Mouse (Mus musculus): ENCODE results near the gene Fam131b.

Gene Fam131b

GRCm38 (mm10) chr6:42355366-42355765 is 30.9 kb upstream of the Fam131b start:
- DNase-seq = no peak

DNA sequence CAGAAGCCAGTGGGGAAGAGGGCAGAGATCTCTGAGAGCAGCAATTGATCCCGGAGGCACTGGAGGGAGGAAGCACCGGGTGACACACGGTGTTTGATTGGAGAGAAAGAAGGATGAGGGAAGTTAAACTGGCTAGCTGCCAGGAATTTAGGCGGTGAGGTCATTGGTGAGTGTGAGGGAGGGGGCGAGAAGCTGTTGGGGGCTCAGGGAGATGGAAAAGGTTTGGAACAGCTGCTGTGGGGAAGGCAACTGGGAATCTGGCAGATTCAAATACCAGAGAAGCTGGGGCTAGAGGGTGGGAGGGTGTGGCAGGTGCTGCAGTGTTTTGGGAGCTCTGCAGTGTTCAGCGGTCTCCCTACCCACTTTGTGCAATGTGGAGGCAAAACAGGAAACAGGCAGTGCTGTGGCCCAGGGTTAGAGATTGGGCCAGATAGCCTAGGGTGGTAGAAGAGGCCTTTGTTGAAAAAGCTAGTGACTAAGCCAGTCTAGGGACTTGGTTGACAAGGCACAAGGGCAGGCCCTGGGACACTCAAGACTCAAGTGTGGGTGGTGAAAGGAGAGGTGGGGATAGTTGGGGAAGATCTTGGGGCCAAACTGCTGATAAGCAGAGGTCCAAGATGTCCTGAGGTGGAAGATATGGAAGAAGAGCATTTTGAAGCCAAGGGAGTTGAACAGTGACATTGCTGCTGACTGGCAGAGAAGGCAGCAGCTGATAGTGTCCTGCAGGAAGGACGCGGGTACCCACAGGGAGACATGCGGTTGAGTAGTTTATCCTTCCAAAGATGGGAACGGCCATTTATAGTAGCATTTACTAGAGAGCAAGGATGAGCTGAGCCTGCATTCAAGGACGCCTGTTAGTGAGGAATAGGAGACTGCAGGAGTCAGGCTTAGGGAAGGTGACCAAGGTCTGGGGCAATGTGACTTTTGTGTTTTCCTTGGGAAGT is 29.9 kb upstream of the Fam131b start:
- no peak for DNase-seq

DNA sequence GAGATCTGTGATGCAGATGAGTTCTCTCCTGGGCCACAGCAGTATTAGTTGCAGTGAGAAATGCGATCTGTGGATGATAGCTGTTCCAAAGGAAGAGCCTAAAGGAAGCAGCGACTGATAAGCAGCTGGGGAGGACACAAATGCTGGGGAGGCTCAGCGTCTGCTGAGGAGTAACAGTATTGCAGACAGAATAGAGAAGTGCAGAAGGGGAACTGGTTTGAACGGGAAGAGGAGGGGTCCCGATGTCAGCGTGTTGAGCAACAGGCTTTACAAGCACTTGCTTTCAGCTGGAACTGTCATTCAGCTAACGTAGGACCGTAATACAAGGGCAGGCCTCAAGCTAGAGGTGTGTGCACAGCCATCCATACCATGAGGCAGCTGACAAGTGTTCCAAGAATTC is 28.7 kb upstream of the Fam131b start:
- no peak for DNase-seq

- no peak for DNase-seq
Measured at GRCm38 (mm10) chr6:42352486-42352846, 28.0 kb upstream of the Fam131b start.

DNA sequence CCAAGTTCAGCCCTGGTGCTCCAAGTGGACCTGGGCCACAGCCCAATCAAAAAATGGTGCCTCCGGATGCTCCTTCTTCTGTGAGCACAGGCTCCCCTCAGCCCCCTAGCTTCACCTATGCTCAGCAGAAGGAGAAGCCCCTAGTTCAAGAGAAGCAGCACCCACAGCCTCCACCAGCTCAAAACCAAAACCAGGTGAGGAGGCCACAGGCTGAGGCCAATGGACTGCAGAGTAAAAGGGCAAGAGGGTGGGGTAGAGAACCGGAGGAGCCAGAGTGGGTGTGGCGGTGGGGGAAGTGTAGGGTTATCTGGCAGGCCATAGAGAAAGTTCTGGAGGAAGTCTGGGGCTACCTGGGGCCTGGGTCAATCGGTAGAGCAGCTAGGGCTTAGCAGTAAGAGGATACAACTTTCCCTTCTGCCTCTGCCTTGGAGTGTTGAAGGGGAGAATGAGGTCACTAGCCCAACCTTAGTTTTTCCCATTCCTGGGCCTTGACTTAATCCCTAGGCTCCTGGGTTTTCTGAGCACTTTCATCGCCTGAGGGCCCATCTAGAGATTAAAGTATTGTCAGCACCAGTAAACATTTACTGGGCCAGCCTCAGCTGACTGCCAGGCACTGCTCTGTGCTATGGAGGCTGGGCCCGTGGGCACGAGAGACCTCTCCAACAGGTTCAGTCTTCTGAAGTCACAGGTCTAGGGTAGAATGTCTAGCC is 27.5 kb upstream of the Fam131b start:
- no peak for DNase-seq

- no peak for DNase-seq
Measured at GRCm38 (mm10) chr6:42350968-42351775, 26.7 kb upstream of the Fam131b start.

DNA sequence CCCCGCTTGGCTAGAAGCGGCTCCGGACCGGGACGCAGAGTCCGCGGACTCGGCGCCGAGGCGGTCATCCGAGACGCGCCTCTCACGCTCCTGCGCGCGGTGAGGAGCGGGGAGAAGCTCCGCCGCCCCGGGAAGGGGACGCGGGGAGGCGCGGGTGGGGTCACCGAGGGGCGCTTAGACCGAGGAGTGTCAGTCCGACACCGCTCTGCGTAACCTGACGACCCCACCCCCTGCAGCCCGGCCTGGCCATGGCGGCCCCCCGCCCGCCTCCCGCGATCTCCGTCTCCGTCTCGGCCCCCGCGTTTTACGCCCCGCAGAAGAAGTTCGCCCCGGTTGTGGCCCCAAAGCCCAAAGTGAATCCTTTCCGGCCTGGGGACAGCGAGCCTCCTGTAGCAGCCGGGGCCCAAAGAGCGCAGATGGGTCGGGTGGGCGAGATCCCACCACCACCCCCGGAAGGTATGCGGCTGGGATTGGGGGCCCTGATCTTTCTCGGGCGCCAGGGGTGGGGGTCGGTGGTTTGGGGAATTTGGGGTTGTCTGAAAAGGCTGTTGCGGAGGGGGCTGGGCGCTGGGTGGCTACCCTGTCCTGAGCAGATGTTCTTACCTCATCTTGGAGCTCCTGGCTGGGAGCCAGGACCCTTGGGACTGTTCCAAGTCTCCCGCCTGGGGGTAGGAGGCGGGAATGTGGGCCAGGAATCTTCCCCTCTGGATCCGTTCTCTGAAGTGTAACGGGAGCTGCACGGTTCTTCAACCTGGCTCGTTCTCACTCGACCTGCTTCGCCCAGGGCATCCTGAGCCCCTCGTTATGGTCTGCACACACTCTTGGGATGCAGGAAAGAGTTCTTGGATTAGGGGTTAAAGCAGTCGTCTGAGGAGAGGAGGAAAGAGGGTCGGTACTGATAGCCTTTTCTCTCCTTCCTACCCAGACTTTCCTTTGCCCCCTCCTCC is 25.9 kb upstream of the Fam131b start:
- DNase-seq = peak; percentile 51 to 52

- peak; percentile 86 to 87 for DNase-seq
Measured at GRCm38 (mm10) chr6:42349426-42350020, 25.1 kb upstream of the Fam131b start, which contains the start of gene Zyx. Gene Zyx, plus strand, starts transcription at chr6:42349630.

- DNase-seq = peak; percentile 68 to 73
Measured at GRCm38 (mm10) chr6:42349006-42349425, 24.6 kb upstream of the Fam131b start.

- DNase-seq = no peak
Measured at GRCm38 (mm10) chr6:42348281-42349005, 24.0 kb upstream of the Fam131b start.

DNA sequence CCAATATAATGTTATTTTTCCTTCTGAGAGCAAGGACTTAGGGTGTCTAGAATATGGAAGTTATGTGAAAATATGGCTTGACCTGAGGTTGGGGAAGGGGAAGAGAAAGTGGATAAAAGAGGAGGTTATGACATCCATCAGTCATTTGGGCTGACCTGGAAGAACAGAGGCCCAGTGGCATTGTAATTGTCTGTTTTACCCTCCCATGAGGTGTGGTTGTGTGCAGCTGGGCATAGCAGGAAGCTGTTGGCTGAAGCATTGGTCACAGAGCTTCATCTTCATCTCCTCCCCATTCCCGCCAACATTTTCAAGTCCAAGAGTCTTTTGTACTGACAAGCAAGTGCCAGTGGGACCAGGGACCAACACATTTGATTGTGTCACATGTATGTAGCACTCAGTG is 19.8 kb upstream of the Fam131b start:
- no peak for DNase-seq

GRCm38 (mm10) chr6:42343361-42344120 is 19.1 kb upstream of the Fam131b start:
- DNase-seq = peak; percentile 55 to 72

- DNase-seq = no peak
Measured at GRCm38 (mm10) chr6:42342171-42342570, 17.7 kb upstream of the Fam131b start.

DNA sequence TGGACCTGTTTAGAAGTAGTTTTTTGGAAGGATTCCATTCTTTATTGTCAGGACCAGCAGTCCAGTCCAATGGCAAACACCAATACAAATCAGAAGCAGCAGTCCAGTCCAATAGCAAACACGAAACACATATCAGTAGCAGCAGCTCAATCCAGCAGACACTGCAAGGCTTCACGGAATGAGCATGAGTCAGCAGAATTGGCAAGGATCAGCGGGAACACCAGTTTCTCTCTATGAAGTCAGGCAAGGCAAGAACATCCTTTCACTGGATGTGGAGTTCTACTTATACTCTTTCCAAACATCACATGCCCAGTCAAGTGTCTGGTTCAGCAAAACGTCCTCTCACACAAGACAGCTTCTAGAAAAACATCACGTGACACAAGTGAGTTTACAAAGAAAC is 15.5 kb upstream of the Fam131b start:
- DNase-seq = no peak

DNA sequence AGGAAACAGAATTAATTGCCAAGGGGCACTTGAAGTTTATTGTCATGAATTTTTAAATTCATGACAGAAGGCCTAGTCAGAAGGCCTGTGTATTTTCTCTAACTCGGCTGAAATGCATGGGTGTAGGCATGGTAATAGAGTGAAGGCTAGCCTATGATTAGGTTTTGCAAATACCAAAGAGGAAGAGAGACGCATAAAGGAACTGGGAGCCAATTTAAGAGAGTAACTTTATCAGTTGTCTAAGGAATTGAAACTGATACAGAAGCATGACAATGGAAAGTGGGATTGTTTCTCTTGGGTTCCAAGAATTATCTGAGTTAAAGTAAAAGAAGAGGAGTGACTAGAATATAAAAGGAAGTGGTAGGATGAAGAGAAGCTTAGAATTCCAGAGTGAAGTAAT is 14.7 kb upstream of the Fam131b start:
- no peak for DNase-seq

GRCm38 (mm10) chr6:42330946-42331345 is 6.5 kb upstream of the Fam131b start:
- DNase-seq = no peak

DNA sequence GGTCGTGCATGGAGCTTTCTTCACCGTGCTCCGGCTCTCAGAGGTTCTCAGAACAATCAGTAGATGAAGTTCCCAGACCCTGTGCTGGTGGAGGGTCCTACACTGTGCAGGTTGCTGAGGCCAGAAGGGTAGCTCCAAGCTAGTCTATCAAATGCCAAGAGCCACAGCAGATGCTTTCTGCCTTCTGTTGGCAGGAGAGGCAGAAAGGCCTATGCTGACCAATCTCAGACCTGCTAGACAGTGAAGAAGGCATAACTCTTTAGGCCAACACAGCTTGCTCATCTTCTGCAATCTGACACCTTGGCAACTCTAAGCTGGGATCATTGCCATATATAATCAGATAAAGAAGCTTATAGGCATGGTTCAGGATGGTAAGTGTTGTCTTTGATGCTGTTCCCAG is 5.8 kb upstream of the Fam131b start:
- no peak for DNase-seq

DNA sequence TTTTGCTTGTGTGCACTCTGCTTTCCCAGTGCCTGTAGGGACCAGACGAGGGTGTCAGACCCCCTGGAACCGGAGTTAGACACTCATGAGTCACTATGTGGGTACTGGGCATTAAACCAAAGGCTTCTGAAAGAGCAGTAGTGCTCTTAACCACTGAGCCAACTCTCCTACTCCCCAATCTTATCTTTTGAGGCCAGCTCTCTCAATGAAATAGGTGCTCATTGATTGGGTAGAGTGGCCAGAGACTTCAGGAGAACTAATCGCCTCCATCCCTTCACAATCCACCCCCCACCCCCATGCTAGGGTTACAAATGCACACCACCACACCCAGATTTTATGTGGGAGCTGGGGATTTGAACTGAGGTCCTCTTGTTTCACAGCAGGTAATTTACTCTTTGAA is 4.3 kb upstream of the Fam131b start:
- DNase-seq = no peak

DNA sequence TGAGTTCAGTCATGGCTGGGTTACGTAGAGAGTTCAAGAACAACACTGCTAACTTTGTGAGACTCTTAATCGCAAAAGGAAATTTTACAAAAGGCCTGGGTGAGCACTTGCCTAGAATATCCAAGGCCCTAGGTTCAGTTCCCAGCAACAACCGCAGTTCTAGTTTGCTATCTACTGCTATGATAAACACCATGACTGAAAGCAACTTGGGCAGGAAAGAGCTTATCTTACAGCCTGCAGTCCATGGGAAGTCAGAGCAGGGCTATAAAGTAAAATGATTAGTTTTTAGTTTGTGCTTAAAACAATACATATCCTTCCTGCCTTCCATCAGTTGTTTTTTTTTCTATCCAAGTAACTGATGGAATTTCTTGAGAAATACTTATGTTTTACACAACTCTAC is 2.1 kb upstream of the Fam131b start:
- DNase-seq = no peak

DNA sequence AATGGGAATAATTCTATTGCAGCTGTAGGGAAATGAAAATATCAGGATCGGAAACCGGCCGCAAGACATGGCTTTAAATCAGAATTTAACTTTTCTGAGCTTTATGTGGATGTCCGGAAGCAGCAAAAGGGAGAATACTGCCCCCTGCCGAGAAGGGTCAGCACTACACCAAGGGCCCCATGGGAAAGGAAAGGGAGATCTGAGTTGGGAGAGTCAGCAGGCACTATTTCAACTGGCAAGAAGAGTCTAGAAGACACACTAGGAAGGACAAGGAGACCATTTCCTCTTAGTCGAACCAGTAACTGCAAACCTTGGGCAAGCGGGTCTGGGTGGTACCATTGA is 796 bp upstream of the Fam131b start:
- DNase-seq = peak; percentile 38 to 60

Measured in thymus, adult 18-20 months (tissue).